42 mouse cellular contexts compared by ENCODE assay signal in the genomic region with DNA sequence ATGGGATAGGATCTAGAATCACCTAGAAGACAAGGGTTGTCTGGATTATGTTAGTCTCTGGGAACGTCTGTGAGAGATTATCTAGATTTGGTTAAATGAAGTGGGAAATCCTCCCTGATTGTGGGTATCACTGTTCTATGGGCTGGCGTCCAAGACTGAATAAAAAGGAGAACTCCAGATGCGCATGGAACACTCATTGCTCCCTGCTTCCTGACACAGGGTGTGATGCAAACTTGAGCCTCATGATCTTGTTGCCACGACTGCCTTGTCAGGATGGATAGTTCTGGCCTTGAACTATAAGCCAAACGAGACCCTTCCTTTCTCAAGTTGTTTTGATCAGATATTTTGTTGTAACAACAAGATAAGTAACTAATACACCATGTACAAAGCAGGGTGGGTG. TPM values are rescaled to one million over a fixed set of nuclear protein-coding genes. Genes with fewer than 3 reads are reported as not detected.
"Had no signal": no experiment of that assay in that cellular context is flagged by ENCODE, and none has a peak within 500 bp of the region (broad histone marks: within the 10 kb centered on the region; RNA-seq: fewer than 3 reads in every experiment).

No protein-coding gene starts in this region.

- H3K27ac ChIP-seq: heart, embryonic 10.5 days; hindbrain, embryonic 13.5 days; hindbrain, embryonic 15.5 days; hindbrain, postnatal 0 days; intestine, embryonic 15.5 days; kidney, embryonic 15.5 days; kidney, postnatal 0 days; left cerebral cortex, adult 2 months; limb, embryonic 10.5 days; limb, embryonic 12.5 days; liver, embryonic 13.5 days had no signal

- H3K9me3 ChIP-seq: heart, embryonic 10.5 days; heart, embryonic 12.5 days; hindbrain, embryonic 13.5 days; hindbrain, embryonic 15.5 days; intestine, embryonic 15.5 days; kidney, embryonic 15.5 days; limb, embryonic 10.5 days; limb, embryonic 12.5 days; liver, embryonic 13.5 days had no signal

- H3K4me3 ChIP-seq: heart, embryonic 10.5 days; heart, embryonic 12.5 days; hindbrain, embryonic 13.5 days; hindbrain, embryonic 15.5 days; intestine, embryonic 15.5 days; kidney, embryonic 15.5 days; left cerebral cortex, adult 2 months; limb, embryonic 10.5 days; limb, embryonic 12.5 days; liver, embryonic 13.5 days had no signal

- ATAC-seq: hindbrain, postnatal 0 days; intestine, embryonic 15.5 days had no signal

- H3K9ac ChIP-seq: heart, embryonic 12.5 days; hindbrain, embryonic 13.5 days; hindbrain, embryonic 15.5 days; intestine, embryonic 15.5 days; kidney, embryonic 15.5 days; limb, embryonic 12.5 days; liver, embryonic 13.5 days had no signal

- H3K4me2 ChIP-seq: heart, embryonic 12.5 days; hindbrain, embryonic 13.5 days; hindbrain, embryonic 15.5 days; intestine, embryonic 15.5 days; kidney, embryonic 15.5 days; limb, embryonic 12.5 days; liver, embryonic 11.5 days; liver, embryonic 13.5 days had no signal

- H3K4me1 ChIP-seq: heart, embryonic 10.5 days; heart, embryonic 12.5 days; hindbrain, embryonic 13.5 days; hindbrain, embryonic 15.5 days; intestine, embryonic 15.5 days; kidney, embryonic 15.5 days; limb, embryonic 10.5 days; limb, embryonic 12.5 days; liver, embryonic 13.5 days had no signal

- DNase-seq: gastrocnemius, postnatal 14 days; gastrocnemius, postnatal 36 days; heart, adult 18-20 months; heart, postnatal 10 days; heart, postnatal 4 days; kidney, adult 11 months; kidney, adult 2 months; kidney, adult 9 months; kidney, postnatal 14 days; kidney, postnatal 36 days; layer of hippocampus, adult 9-11 months; layer of hippocampus, postnatal 36 days; liver; liver, embryonic 13.5 days had no signal

- H3K36me3 ChIP-seq: heart, embryonic 10.5 days; heart, embryonic 12.5 days; hindbrain, embryonic 13.5 days; hindbrain, embryonic 15.5 days; intestine, embryonic 15.5 days; kidney, embryonic 15.5 days; limb, embryonic 10.5 days; limb, embryonic 12.5 days; liver, embryonic 13.5 days had no signal

- H3K27me3 ChIP-seq: heart, embryonic 12.5 days; hindbrain, embryonic 13.5 days; hindbrain, embryonic 15.5 days; intestine, embryonic 15.5 days; kidney, embryonic 15.5 days; limb, embryonic 12.5 days; liver, embryonic 13.5 days had no signal

RNA-seq across cellular contexts. Expression of gene Mrgpra6, which starts 33.9 kb away (rescaled TPM):
- total RNA-seq: gastrocnemius, adult 18-20 months; gastrocnemius, adult 8-10 months; gastrocnemius, postnatal 14 days; gastrocnemius, postnatal 36 days; heart, adult 18-20 months; heart, adult 8-10 months; heart, postnatal 10 days; heart, postnatal 25 days; heart, postnatal 4 days; hindbrain, postnatal 0 days; layer of hippocampus, adult 18-20 months; layer of hippocampus, adult 8-10 months; layer of hippocampus, postnatal 14 days; layer of hippocampus, postnatal 36 days; left cerebral cortex, adult 2 months; left cerebral cortex, postnatal 14 days; left cerebral cortex, postnatal 36 days had no signal
- polyA plus RNA-seq: frontal cortex, adult 2 months; gonadal fat pad, adult 2 months; heart, embryonic 10.5 days; heart, embryonic 12.5 days; heart, embryonic 14.5 days; heart, embryonic 16.5 days; hindbrain, embryonic 11.5 days; hindbrain, embryonic 13.5 days; hindbrain, embryonic 15.5 days; hindbrain, postnatal 0 days; intestine, embryonic 15.5 days; kidney, adult 2 months; kidney, embryonic 15.5 days; kidney, postnatal 0 days; large intestine, adult 2 months; limb, embryonic 10.5 days; limb, embryonic 12.5 days; limb, embryonic 14.5 days; liver, embryonic 11.5 days; liver, embryonic 13.5 days had no signal

RNA-seq across cellular contexts. Expression of gene Ptpn5, which starts 37.3 kb away (rescaled TPM):
- total RNA-seq: gastrocnemius, adult 18-20 months; gastrocnemius, adult 8-10 months; gastrocnemius, postnatal 14 days; gastrocnemius, postnatal 36 days; heart, adult 18-20 months; heart, adult 8-10 months; heart, postnatal 10 days; heart, postnatal 25 days; heart, postnatal 4 days had no signal
